Mouse (Mus musculus): ENCODE results near the gene Rps6ka6. TPM values are rescaled to one million over a fixed set of nuclear protein-coding genes. Genes with fewer than 3 reads are reported as not detected.
A peak's percentile ranks its signal among the peaks of the same experiment; 100 is the strongest.

The Rps6ka6 gene
- polyA plus RNA-seq, 2 experiments: 7.2 to 21.2 TPM

- Histone ChIP-seq H3K36me3 (ENCODE audit: control insufficient read depth, insufficient read depth, low read length) (no peaks in the 10 kb centered on the region), H3K4me2 (replicated peaks; ENCODE audit: low read depth, low read length, severe bottlenecking) (peak overlapping the region; percentile 47), H3K4me1 (ENCODE audit: control insufficient read depth, insufficient read depth, low read length) (no peaks in the 10 kb centered on the region), H3K27ac (replicated peaks; ENCODE audit: low read depth, low read length) (peak overlapping the region; percentile 77), H3K9ac (ENCODE audit: low read depth, low read length, severe bottlenecking) (peak overlapping the region; percentile 65), H3K9me3 (ENCODE audit: control insufficient read depth, low read length) (no peaks in the 10 kb centered on the region), H3K27me3 (ENCODE audit: control insufficient read depth, insufficient read depth, low read length) (no peaks in the 10 kb centered on the region), H3K4me3 (replicated peaks; ENCODE audit: low read length) (peak overlapping the region; percentile 56)
- WGBS: 7% methylated on average over 13 of the region's 21 CpGs
- DNase-seq (ENCODE audit: low spot score): peak; percentile 13
- TF ChIP-seq POLR2A (IDR thresholded peaks at IDR 0.05; ENCODE audit: borderline replicate concordance, extremely low read depth, insufficient read depth, insufficient read length): no peak
- ATAC-seq (ENCODE audit: low FRiP score, low read depth): peak; percentile 55; the same call in 1 of the 2 replicates
Observed at GRCm38 (mm10) chrX:111462495-111462832, 75.3 kb downstream of the Rps6ka6 start.

- TF ChIP-seq POLR2A (IDR thresholded peaks at IDR 0.05; ENCODE audit: borderline replicate concordance, extremely low read depth, insufficient read depth, insufficient read length): no peak
- Histone ChIP-seq H3K9ac (ENCODE audit: low read depth, low read length, severe bottlenecking) (peak overlapping the region; percentile 65), H3K36me3 (ENCODE audit: control insufficient read depth, insufficient read depth, low read length) (no peaks in the 10 kb centered on the region), H3K4me1 (ENCODE audit: control insufficient read depth, insufficient read depth, low read length) (no peaks in the 10 kb centered on the region), H3K27ac (replicated peaks; ENCODE audit: low read depth, low read length) (peak overlapping the region; percentile 77; the same call in 1 of the 2 replicates), H3K4me3 (replicated peaks; ENCODE audit: low read length) (peak overlapping the region; percentile 56), H3K4me2 (replicated peaks; ENCODE audit: low read depth, low read length, severe bottlenecking) (peak overlapping the region; percentile 47), H3K27me3 (ENCODE audit: control insufficient read depth, insufficient read depth, low read length) (no peaks in the 10 kb centered on the region), H3K9me3 (ENCODE audit: control insufficient read depth, low read length) (no peaks in the 10 kb centered on the region)
- 23% methylated on average over 8 of the region's 8 CpGs for WGBS
- ATAC-seq (ENCODE audit: low FRiP score, low read depth): no peak
- no peak for DNase-seq (ENCODE audit: low spot score)
Observed at GRCm38 (mm10) chrX:111462092-111462491, 75.7 kb downstream of the Rps6ka6 start.

- Histone ChIP-seq H3K4me3 (replicated peaks; ENCODE audit: low read length) (no peak overlapping the region), H3K27ac (replicated peaks; ENCODE audit: low read depth, low read length) (no peak overlapping the region), H3K27me3 (ENCODE audit: control insufficient read depth, insufficient read depth, low read length) (no peaks in the 10 kb centered on the region)
Observed at GRCm38 (mm10) chrX:111460166-111460565, 77.6 kb downstream of the Rps6ka6 start.

GRCm38 (mm10) chrX:111436571-111436970, 101.2 kb downstream of the Rps6ka6 start:
- H3K27ac ChIP-seq (replicated peaks; ENCODE audit: low read depth, low read length): no peak overlapping the region
- DNase-seq (ENCODE audit: low spot score) (no peak), ATAC-seq (ENCODE audit: low FRiP score, low read depth) (no peak)
- no peaks in the 10 kb centered on the region for H3K4me1 ChIP-seq (ENCODE audit: control insufficient read depth, insufficient read depth, low read length)
- H3K36me3 ChIP-seq (ENCODE audit: control insufficient read depth, insufficient read depth, low read length): no peaks in the 10 kb centered on the region
- H3K27me3 ChIP-seq (ENCODE audit: control insufficient read depth, insufficient read depth, low read length): no peaks in the 10 kb centered on the region
- H3K4me2 ChIP-seq (replicated peaks; ENCODE audit: low read depth, low read length, severe bottlenecking): no peak overlapping the region
- no peak overlapping the region for H3K9ac ChIP-seq (ENCODE audit: low read depth, low read length, severe bottlenecking)
- no peak overlapping the region for H3K4me3 ChIP-seq (replicated peaks; ENCODE audit: low read length)
- no peaks in the 10 kb centered on the region for H3K9me3 ChIP-seq (ENCODE audit: control insufficient read depth, low read length)
- TF ChIP-seq POLR2A (IDR thresholded peaks at IDR 0.05; ENCODE audit: borderline replicate concordance, extremely low read depth, insufficient read depth, insufficient read length): no peak

More at GRCm38 (mm10) chrX:111460166-111460565, 77.6 kb downstream of the Rps6ka6 start:
- DNase-seq (ENCODE audit: low spot score) (no peak), ATAC-seq (ENCODE audit: low FRiP score, low read depth) (no peak)
- Histone ChIP-seq H3K9ac (ENCODE audit: low read depth, low read length, severe bottlenecking) (no peak overlapping the region), H3K36me3 (ENCODE audit: control insufficient read depth, insufficient read depth, low read length) (no peaks in the 10 kb centered on the region), H3K4me2 (replicated peaks; ENCODE audit: low read depth, low read length, severe bottlenecking) (no peak overlapping the region), H3K4me1 (ENCODE audit: control insufficient read depth, insufficient read depth, low read length) (no peaks in the 10 kb centered on the region), H3K9me3 (ENCODE audit: control insufficient read depth, low read length) (no peaks in the 10 kb centered on the region)
- TF ChIP-seq POLR2A (IDR thresholded peaks at IDR 0.05; ENCODE audit: borderline replicate concordance, extremely low read depth, insufficient read depth, insufficient read length): no peak

GRCm38 (mm10) chrX:111414775-111415174, 123.0 kb downstream of the Rps6ka6 start:
- no peaks in the 10 kb centered on the region for H3K36me3 ChIP-seq (ENCODE audit: control insufficient read depth, insufficient read depth, low read length)
- H3K9me3 ChIP-seq (ENCODE audit: control insufficient read depth, low read length): no peaks in the 10 kb centered on the region
- H3K27me3 ChIP-seq (ENCODE audit: control insufficient read depth, insufficient read depth, low read length): no peaks in the 10 kb centered on the region
- 87% methylated on average over 4 of the region's 4 CpGs for WGBS
- TF ChIP-seq POLR2A (IDR thresholded peaks at IDR 0.05; ENCODE audit: borderline replicate concordance, extremely low read depth, insufficient read depth, insufficient read length): no peak
- ATAC-seq (ENCODE audit: low FRiP score, low read depth): no peak
- no peak overlapping the region for H3K4me3 ChIP-seq (replicated peaks; ENCODE audit: low read length)
- H3K4me2 ChIP-seq (replicated peaks; ENCODE audit: low read depth, low read length, severe bottlenecking): no peak overlapping the region
- H3K9ac ChIP-seq (ENCODE audit: low read depth, low read length, severe bottlenecking): no peak overlapping the region
- no peak for DNase-seq (ENCODE audit: low spot score)
- no peak overlapping the region for H3K27ac ChIP-seq (replicated peaks; ENCODE audit: low read depth, low read length)
- H3K4me1 ChIP-seq (ENCODE audit: control insufficient read depth, insufficient read depth, low read length): no peaks in the 10 kb centered on the region

- ATAC-seq (ENCODE audit: low FRiP score, low read depth) (no peak), DNase-seq (ENCODE audit: low spot score) (no peak)
- no peak for TF ChIP-seq POLR2A (IDR thresholded peaks at IDR 0.05; ENCODE audit: borderline replicate concordance, extremely low read depth, insufficient read depth, insufficient read length)
- Histone ChIP-seq H3K36me3 (ENCODE audit: control insufficient read depth, insufficient read depth, low read length) (no peaks in the 10 kb centered on the region), H3K27me3 (ENCODE audit: control insufficient read depth, insufficient read depth, low read length) (no peaks in the 10 kb centered on the region), H3K9me3 (ENCODE audit: control insufficient read depth, low read length) (no peaks in the 10 kb centered on the region), H3K4me3 (replicated peaks; ENCODE audit: low read length) (no peak overlapping the region), H3K4me2 (replicated peaks; ENCODE audit: low read depth, low read length, severe bottlenecking) (no peak overlapping the region), H3K27ac (replicated peaks; ENCODE audit: low read depth, low read length) (no peak overlapping the region), H3K4me1 (ENCODE audit: control insufficient read depth, insufficient read depth, low read length) (no peaks in the 10 kb centered on the region), H3K9ac (ENCODE audit: low read depth, low read length, severe bottlenecking) (no peak overlapping the region)
- WGBS: 81% methylated on average over 2 of the region's 2 CpGs
Observed at GRCm38 (mm10) chrX:111404816-111405215, 132.9 kb downstream of the Rps6ka6 start.

Data from limb, embryonic 14.5 days (tissue).